Mouse (Mus musculus): Measurements from ENCODE around the gene Atad1. TPM values are rescaled to one million over a fixed set of nuclear protein-coding genes. Genes with fewer than 3 reads are reported as not detected.

Gene Atad1
- polyA plus RNA-seq, 1 experiment from 2014 or later = 66.5 TPM

GRCm38 (mm10) chr19:32634916-32635315 is 104.7 kb downstream of the Atad1 start:
- H3K4me3 ChIP-seq (ENCODE audit: low read depth, low read length) = no peak overlapping the region
- H3K4me2 ChIP-seq (ENCODE audit: low read depth, low read length) = no peak overlapping the region
- no peak for ATAC-seq (ENCODE audit: low read depth)
- H3K27me3 ChIP-seq (replicated peaks; ENCODE audit: control insufficient read depth, insufficient read depth, low read length) = no peaks in the 10 kb centered on the region
- peaks cover 5% of the 10 kb centered on the region; the same call in 1 of the 2 replicates for H3K36me3 ChIP-seq (ENCODE audit: control insufficient read depth, insufficient read depth, low read length)
- H3K9me3 ChIP-seq (ENCODE audit: control insufficient read depth, low read length) = no peaks in the 10 kb centered on the region
- no peak overlapping the region for H3K27ac ChIP-seq (replicated peaks; ENCODE audit: low read depth, low read length)
- no peak for DNase-seq (ENCODE audit: low spot score)
- no peaks in the 10 kb centered on the region for H3K4me1 ChIP-seq (ENCODE audit: control insufficient read depth, insufficient read depth, low read length)
- 71% methylated on average over 8 of the region's 8 CpGs for WGBS
- no peak overlapping the region for H3K9ac ChIP-seq (ENCODE audit: low read depth, low read length)

- Histone ChIP-seq H3K9me3 (ENCODE audit: control insufficient read depth, low read length) (no peaks in the 10 kb centered on the region), H3K4me3 (ENCODE audit: low read depth, low read length) (no peak overlapping the region), H3K9ac (ENCODE audit: low read depth, low read length) (no peak overlapping the region), H3K4me2 (ENCODE audit: low read depth, low read length) (no peak overlapping the region), H3K27ac (replicated peaks; ENCODE audit: low read depth, low read length) (no peak overlapping the region), H3K4me1 (ENCODE audit: control insufficient read depth, insufficient read depth, low read length) (no peaks in the 10 kb centered on the region), H3K36me3 (ENCODE audit: control insufficient read depth, insufficient read depth, low read length) (no peaks in the 10 kb centered on the region), H3K27me3 (replicated peaks; ENCODE audit: control insufficient read depth, insufficient read depth, low read length) (no peaks in the 10 kb centered on the region)
- DNase-seq (ENCODE audit: low spot score) (no peak), ATAC-seq (ENCODE audit: low read depth) (no peak)
- 72% methylated on average over 7 of the region's 7 CpGs for WGBS
Measured at GRCm38 (mm10) chr19:32628572-32629132, 110.9 kb downstream of the Atad1 start.

DNA sequence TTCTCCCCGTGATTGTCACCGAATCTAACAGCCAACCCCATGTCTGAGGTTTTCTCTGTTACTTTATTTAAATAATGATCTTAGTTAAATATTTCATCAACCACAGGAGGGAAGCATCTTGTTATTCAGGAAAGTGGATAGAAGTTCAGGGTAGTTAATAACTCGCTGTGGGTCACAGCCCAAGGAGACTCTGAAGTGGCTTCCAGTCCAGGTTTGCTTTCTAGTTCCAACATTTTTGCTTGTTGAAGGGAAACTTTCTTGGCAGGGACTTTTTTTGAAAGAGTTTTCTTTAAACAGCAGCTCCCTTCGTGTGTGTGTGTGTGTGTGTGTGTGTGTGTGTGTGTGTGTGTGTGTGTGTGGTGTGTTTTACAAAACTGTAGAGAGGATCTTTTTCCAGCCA is 112.0 kb downstream of the Atad1 start:
- no peak overlapping the region for H3K9ac ChIP-seq (ENCODE audit: low read depth, low read length)
- H3K4me1 ChIP-seq (ENCODE audit: control insufficient read depth, insufficient read depth, low read length) = no peaks in the 10 kb centered on the region
- ATAC-seq (ENCODE audit: low read depth) (no peak), DNase-seq (ENCODE audit: low spot score) (no peak)
- H3K27me3 ChIP-seq (replicated peaks; ENCODE audit: control insufficient read depth, insufficient read depth, low read length) = no peaks in the 10 kb centered on the region
- H3K4me3 ChIP-seq (ENCODE audit: low read depth, low read length) = no peak overlapping the region
- no peak overlapping the region for H3K4me2 ChIP-seq (ENCODE audit: low read depth, low read length)
- 76% methylated on average over 4 of the region's 4 CpGs for WGBS
- no peak overlapping the region for H3K27ac ChIP-seq (replicated peaks; ENCODE audit: low read depth, low read length)
- no peaks in the 10 kb centered on the region for H3K36me3 ChIP-seq (ENCODE audit: control insufficient read depth, insufficient read depth, low read length)
- H3K9me3 ChIP-seq (ENCODE audit: control insufficient read depth, low read length) = no peaks in the 10 kb centered on the region

- ATAC-seq (ENCODE audit: low read depth) (no peak), DNase-seq (ENCODE audit: low spot score) (no peak)
- H3K4me1 ChIP-seq (ENCODE audit: control insufficient read depth, insufficient read depth, low read length) = no peaks in the 10 kb centered on the region
- H3K9ac ChIP-seq (ENCODE audit: low read depth, low read length) = no peak overlapping the region
- H3K27ac ChIP-seq (replicated peaks; ENCODE audit: low read depth, low read length) = no peak overlapping the region
- H3K9me3 ChIP-seq (ENCODE audit: control insufficient read depth, low read length) = no peaks in the 10 kb centered on the region
- H3K4me2 ChIP-seq (ENCODE audit: low read depth, low read length) = no peak overlapping the region
- H3K27me3 ChIP-seq (replicated peaks; ENCODE audit: control insufficient read depth, insufficient read depth, low read length) = no peaks in the 10 kb centered on the region
- H3K4me3 ChIP-seq (ENCODE audit: low read depth, low read length) = no peak overlapping the region
- no peaks in the 10 kb centered on the region for H3K36me3 ChIP-seq (ENCODE audit: control insufficient read depth, insufficient read depth, low read length)
- 55% methylated on average over 13 of the region's 13 CpGs for WGBS
Measured at GRCm38 (mm10) chr19:32626768-32627331, 112.7 kb downstream of the Atad1 start.

GRCm38 (mm10) chr19:32622142-32622541 is 117.4 kb downstream of the Atad1 start:
- Histone ChIP-seq H3K27ac (replicated peaks; ENCODE audit: low read depth, low read length) (no peak overlapping the region), H3K9me3 (ENCODE audit: control insufficient read depth, low read length) (no peaks in the 10 kb centered on the region), H3K36me3 (ENCODE audit: control insufficient read depth, insufficient read depth, low read length) (no peaks in the 10 kb centered on the region), H3K27me3 (replicated peaks; ENCODE audit: control insufficient read depth, insufficient read depth, low read length) (no peaks in the 10 kb centered on the region), H3K4me1 (ENCODE audit: control insufficient read depth, insufficient read depth, low read length) (no peaks in the 10 kb centered on the region), H3K4me3 (ENCODE audit: low read depth, low read length) (no peak overlapping the region), H3K9ac (ENCODE audit: low read depth, low read length) (no peak overlapping the region), H3K4me2 (ENCODE audit: low read depth, low read length) (no peak overlapping the region)
- no peak for DNase-seq (ENCODE audit: low spot score)
- 74% methylated on average over 3 of the region's 3 CpGs for WGBS
- ATAC-seq (ENCODE audit: low read depth) = no peak

Other genes with a start within 250 kb of the Atad1 start
- 26.6 and 28.1 TPM in 2 replicates for gene Papss2, start 144.0 kb downstream of the Atad1 start, polyA plus RNA-seq (2014; fragmentation: Nextera tagmentation; extraction: Ambion mirVana)
- 12.6 and 15.5 TPM in 2 replicates for gene Pten, start 17.7 kb upstream of the Atad1 start, polyA plus RNA-seq (2014; fragmentation: Nextera tagmentation; extraction: Ambion mirVana)